7 mouse cellular contexts compared by ENCODE assay signal in genomic region chr11:30237960-30238359, GRCm38 (mm10). TPM values are rescaled to one million over a fixed set of nuclear protein-coding genes. Genes with fewer than 3 reads are reported as not detected.
DNase-seq lines count a peak whose midpoint lies in the region; ATAC-seq and TF ChIP-seq lines count a peak whose summit lies in the region.

No protein-coding gene starts in this region.

- no peak overlapping the region for H3K27ac ChIP-seq in hindbrain, postnatal 0 days
- H3K27ac ChIP-seq in hindbrain, embryonic 14.5 days: no peak overlapping the region
- H3K27ac ChIP-seq in MEL (ENCODE audit: control insufficient read depth, low read depth, low read length): no peak overlapping the region
- H3K27ac ChIP-seq in cortical plate, adult 2 months (ENCODE audit: insufficient read depth, low read length): 0 out of 2 replicates have a peak overlapping the region, but pooled peaks have one; percentile 20
- H3K27ac ChIP-seq in lung, embryonic 14.5 days (ENCODE audit: low read depth): no peak overlapping the region

- H3K36me3 ChIP-seq in hindbrain, postnatal 0 days (ENCODE audit: insufficient read depth, low read length): 0 out of 2 replicates have a peak, but pooled peaks cover 5% of the 10 kb centered on the region
- peaks cover 9% of the 10 kb centered on the region; the same call in 1 of the 2 replicates for H3K36me3 ChIP-seq in hindbrain, embryonic 14.5 days (replicated peaks; ENCODE audit: control insufficient read depth, insufficient read depth)
- 0 out of 4 replicates have a peak, but pooled peaks cover 0 to 2% of the 10 kb centered on the region in 2 experiments for H3K36me3 ChIP-seq in MEL (ENCODE audit: control insufficient read depth in 1 of 2, insufficient read depth in 2 of 2, low read length in 2 of 2)
- peaks cover 18% of the 10 kb centered on the region; the same call in 1 of the 2 replicates for H3K36me3 ChIP-seq in lung, embryonic 14.5 days (ENCODE audit: insufficient read depth)

- TF ChIP-seq CTCF in hindbrain, postnatal 0 days (IDR thresholded peaks at IDR 0.05; ENCODE audit: low read depth): peak; percentile 62
- TF ChIP-seq CTCF in MEL (IDR thresholded peaks at IDR 0.05 in 2 of 3, conservative IDR thresholded peaks at IDR 0.05 in 1 of 3; ENCODE audit: control insufficient read depth in 1 of 3, insufficient read depth in 1 of 3, low read depth in 2 of 3, low read length in 3 of 3, poor library complexity in 1 of 3, severe bottlenecking in 1 of 3): peak; percentile 46 to 71 (median 66)
- peak; percentile 39 for TF ChIP-seq CTCF in cortical plate, adult 2 months (IDR thresholded peaks at IDR 0.05; ENCODE audit: extremely low read depth, insufficient read depth, low read length)
- peak; percentile 62 for TF ChIP-seq CTCF in lung, embryonic 14.5 days (IDR thresholded peaks at IDR 0.05; ENCODE audit: low read depth)

- H3K4me3 ChIP-seq in hindbrain, postnatal 0 days (ENCODE audit: low read length): no peak overlapping the region
- H3K4me3 ChIP-seq in hindbrain, embryonic 14.5 days (replicated peaks; ENCODE audit: low read length): no peak overlapping the region
- no peak overlapping the region for H3K4me3 ChIP-seq in MEL (ENCODE audit: control insufficient read depth in 1 of 2, insufficient read depth in 1 of 2, low read depth in 2 of 2, low read length in 2 of 2)
- no peak overlapping the region for H3K4me3 ChIP-seq in cortical plate, adult 2 months (ENCODE audit: insufficient read depth, low read length)
- no peak overlapping the region for H3K4me3 ChIP-seq in lung, embryonic 14.5 days (ENCODE audit: low read depth, low read length)

- no peak overlapping the region for H3K4me2 ChIP-seq in hindbrain, postnatal 0 days (ENCODE audit: low read depth, low read length)
- no peak overlapping the region for H3K4me2 ChIP-seq in hindbrain, embryonic 14.5 days (replicated peaks)
- no peak overlapping the region for H3K4me2 ChIP-seq in lung, embryonic 14.5 days

- TF ChIP-seq EP300 in MEL (IDR thresholded peaks at IDR 0.05; ENCODE audit: low read depth in 1 of 2, low read length in 2 of 2): no peak

- no peak overlapping the region for H3K9ac ChIP-seq in hindbrain, postnatal 0 days (replicated peaks; ENCODE audit: low read length)
- no peak overlapping the region for H3K9ac ChIP-seq in hindbrain, embryonic 14.5 days
- no peak overlapping the region for H3K9ac ChIP-seq in MEL (ENCODE audit: control insufficient read depth, low read depth, low read length, poor library complexity, severe bottlenecking)
- no peak overlapping the region for H3K9ac ChIP-seq in lung, embryonic 14.5 days

- H3K79me2 ChIP-seq in MEL (ENCODE audit: control insufficient read depth, insufficient read depth, low read length, poor library complexity): no peaks in the 10 kb centered on the region

- TF ChIP-seq POLR2A in MEL (IDR thresholded peaks at IDR 0.05; ENCODE audit: control insufficient read depth in 1 of 2, insufficient read depth in 1 of 2, low read depth in 1 of 2, low read length in 2 of 2, poor library complexity in 1 of 2): no peak
- TF ChIP-seq POLR2A in cortical plate, adult 2 months (IDR thresholded peaks at IDR 0.05; ENCODE audit: extremely low read depth, insufficient read depth, low read length): no peak

- DNase-seq in hindbrain, postnatal 0 days (ENCODE audit: low spot score): peak; percentile 38
- DNase-seq in hindbrain, embryonic 14.5 days (ENCODE audit: low spot score): no peak
- DNase-seq in MEL (ENCODE audit: low read depth, low spot score): peak; percentile 72
- DNase-seq in lung, embryonic 14.5 days: peak; percentile 64
- no peak for DNase-seq in left cerebral cortex, adult 18-20 months (ENCODE audit: low spot score in 2 of 2)
- no peak for DNase-seq in T-cell, adult 2 months (ENCODE audit: low spot score)

- peak; percentile 79 for TF ChIP-seq RAD21 in MEL (IDR thresholded peaks at IDR 0.05; ENCODE audit: low read depth, low read length)

- no peaks in the 10 kb centered on the region for H3K27me3 ChIP-seq in hindbrain, postnatal 0 days (ENCODE audit: insufficient read depth, low read length)
- no peaks in the 10 kb centered on the region for H3K27me3 ChIP-seq in hindbrain, embryonic 14.5 days (ENCODE audit: control insufficient read depth, insufficient read depth, low read length)
- H3K27me3 ChIP-seq in MEL (ENCODE audit: control insufficient read depth in 1 of 2, insufficient read depth in 2 of 2, low read length in 2 of 2): no peaks in the 10 kb centered on the region
- H3K27me3 ChIP-seq in lung, embryonic 14.5 days (ENCODE audit: insufficient read depth, low read length): no peaks in the 10 kb centered on the region

- no peak for ATAC-seq in hindbrain, postnatal 0 days
- no peak for ATAC-seq in hindbrain, embryonic 14.5 days (ENCODE audit: low FRiP score)
- ATAC-seq in lung, embryonic 14.5 days (ENCODE audit: insufficient read depth): peak; percentile 43; the same call in 1 of the 2 replicates

- H3K4me1 ChIP-seq in hindbrain, postnatal 0 days (ENCODE audit: insufficient read depth, low read length): no peaks in the 10 kb centered on the region
- H3K4me1 ChIP-seq in hindbrain, embryonic 14.5 days (replicated peaks; ENCODE audit: control insufficient read depth, insufficient read depth, low read length): peaks cover 2% of the 10 kb centered on the region
- H3K4me1 ChIP-seq in MEL (ENCODE audit: control insufficient read depth in 1 of 2, insufficient read depth in 2 of 2, low read length in 2 of 2): 0 out of 4 replicates have a peak, but pooled peaks cover 0 to 3% of the 10 kb centered on the region in 2 experiments
- H3K4me1 ChIP-seq in cortical plate, adult 2 months (ENCODE audit: control insufficient read depth, insufficient read depth, low read length): peaks cover 15% of the 10 kb centered on the region
- H3K4me1 ChIP-seq in lung, embryonic 14.5 days (ENCODE audit: insufficient read depth): peaks cover 12% of the 10 kb centered on the region

- WGBS in hindbrain, postnatal 0 days: 68% methylated on average over 4 of the region's 4 CpGs
- 64% methylated on average over 4 of the region's 4 CpGs for WGBS in hindbrain, embryonic 14.5 days
- WGBS in lung, embryonic 14.5 days: 67% methylated on average over 4 of the region's 4 CpGs

- no peaks in the 10 kb centered on the region for H3K9me3 ChIP-seq in hindbrain, postnatal 0 days (ENCODE audit: low read length)
- no peaks in the 10 kb centered on the region for H3K9me3 ChIP-seq in hindbrain, embryonic 14.5 days (ENCODE audit: control insufficient read depth, low read length)
- no peaks in the 10 kb centered on the region for H3K9me3 ChIP-seq in MEL (replicated peaks; ENCODE audit: insufficient read depth, low read length)
- H3K9me3 ChIP-seq in lung, embryonic 14.5 days (ENCODE audit: low read depth, low read length): no peaks in the 10 kb centered on the region

TF ChIP-seq in MEL, 35 proteins besides CTCF, POLR2A, EP300 and RAD21:
- TF ChIP-seq TCF12 (IDR thresholded peaks at IDR 0.05; ENCODE audit: low read depth, low read length) (no peak), BHLHE40 (IDR thresholded peaks at IDR 0.05; ENCODE audit: borderline replicate concordance, low read depth, low read length) (no peak), USF1 (IDR thresholded peaks at IDR 0.05; ENCODE audit: low read depth, low read length) (no peak), TAL1 (IDR thresholded peaks at IDR 0.05; ENCODE audit: low read length) (no peak), ETS1 (IDR thresholded peaks at IDR 0.05; ENCODE audit: low read depth, low read length) (no peak), KAT2A (conservative IDR thresholded peaks at IDR 0.05; ENCODE audit: low read depth, low read length) (no peak), CHD2 (IDR thresholded peaks at IDR 0.05; ENCODE audit: low read length) (no peak), NRF1 (IDR thresholded peaks at IDR 0.05; ENCODE audit: insufficient read depth, low read depth, low read length, poor library complexity, severe bottlenecking) (no peak), ZMIZ1 (IDR thresholded peaks at IDR 0.05; ENCODE audit: low read depth, low read length) (no peak), USF2 (IDR thresholded peaks at IDR 0.05; ENCODE audit: borderline replicate concordance in 1 of 2, insufficient read depth in 1 of 2, low read depth in 1 of 2, low read length in 2 of 2) (no peak), ZC3H11A (IDR thresholded peaks at IDR 0.05; ENCODE audit: low read depth, low read length) (peak; percentile 87), GATA1 (IDR thresholded peaks at IDR 0.05; ENCODE audit: low read depth, low read length) (no peak), POLR2AphosphoS2 (IDR thresholded peaks at IDR 0.05; ENCODE audit: low read length) (no peak), CHD1 (IDR thresholded peaks at IDR 0.05; ENCODE audit: low read depth, low read length) (no peak), MEF2A (IDR thresholded peaks at IDR 0.05; ENCODE audit: extremely low read depth, insufficient replicate concordance, low read depth, low read length, poor library complexity, severe bottlenecking) (no peak), POLR2AphosphoS5 (IDR thresholded peaks at IDR 0.05; ENCODE audit: borderline replicate concordance, low read depth, low read length) (no peak), MAZ (IDR thresholded peaks at IDR 0.05; ENCODE audit: low read depth, low read length) (no peak), NELFE (IDR thresholded peaks at IDR 0.05; ENCODE audit: low read depth, low read length) (no peak), SMC3 (IDR thresholded peaks at IDR 0.05; ENCODE audit: low read depth, low read length) (peak; percentile 88), E2F4 (IDR thresholded peaks at IDR 0.05; ENCODE audit: borderline replicate concordance, low read depth, low read length) (no peak), ZNF384 (IDR thresholded peaks at IDR 0.05; ENCODE audit: low read depth, low read length) (peak; percentile 76), TBP (IDR thresholded peaks at IDR 0.05; ENCODE audit: low read depth, low read length) (no peak), MAX (IDR thresholded peaks at IDR 0.05; ENCODE audit: low read length) (no peak)

RNA-seq across cellular contexts. Expression of gene Sptbn1, which starts 30.0 kb away (rescaled TPM):
- 247 and 255 TPM in 2 replicates for total RNA-seq in hindbrain, postnatal 0 days (2014; rRNA removed)
- polyA plus RNA-seq in hindbrain, postnatal 0 days (2015; fragmentation: Nextera tagmentation; extraction: Ambion mirVana): 161 and 162 TPM in 2 replicates
- 209 and 221 TPM in 2 replicates for polyA plus RNA-seq in hindbrain, embryonic 14.5 days (2014; fragmentation: Nextera tagmentation; extraction: Ambion mirVana)
- 14.6 and 20.0 TPM in 2 replicates for total RNA-seq in MEL (2012; rRNA removed)
- 10 to 100 TPM in 1 of 2 experiments, not detected in 1; 20.2 TPM for polyA plus RNA-seq in MEL (2012; ENCODE audit: insufficient read depth in 1 of 2, insufficient read length in 2 of 2, low read depth in 1 of 2, low replicate concordance in 2 of 2, missing spikeins in 1 of 2)
- 313 and 317 TPM in 2 replicates for polyA plus RNA-seq in cortical plate, adult 2 months (2012; rRNA removed)
- polyA plus RNA-seq in lung, embryonic 14.5 days (2014; fragmentation: Nextera tagmentation; extraction: Ambion mirVana): 164 and 168 TPM in 2 replicates
- total RNA-seq in left cerebral cortex, adult 18-20 months (2021): 100 to 1,000 TPM; 534 to 545 TPM

Comparison
In these comparisons a context has a peak if more than half of its experiments do, and no peak if none do; other contexts are left out.
1. DNase-seq: peak in hindbrain, postnatal 0 days (single experiment), MEL (single experiment) and lung, embryonic 14.5 days (single experiment); none in hindbrain, embryonic 14.5 days (single experiment), left cerebral cortex, adult 18-20 months (0 of 2) and T-cell, adult 2 months (single experiment).
2. Peak in every context shown above with its lines, with median percentiles within 50 percentile points of each other: CTCF ChIP-seq.